Mouse (Mus musculus) embryo, embryonic 9.5 days (tissue): ENCODE results near the gene Gm20695.
"Not testable (repeated sequence)": the region's sequence is repeated elsewhere in the genome, so short reads cannot be mapped to it uniquely, and the experiment has no call there.

Experiments used
- DNase-seq: peaks from one replicate; pipeline ENCODE4 v3.0.0-alpha.2; 2017; ENCODE audit errors: extremely low spot score

The Gm20695 gene

DNA sequence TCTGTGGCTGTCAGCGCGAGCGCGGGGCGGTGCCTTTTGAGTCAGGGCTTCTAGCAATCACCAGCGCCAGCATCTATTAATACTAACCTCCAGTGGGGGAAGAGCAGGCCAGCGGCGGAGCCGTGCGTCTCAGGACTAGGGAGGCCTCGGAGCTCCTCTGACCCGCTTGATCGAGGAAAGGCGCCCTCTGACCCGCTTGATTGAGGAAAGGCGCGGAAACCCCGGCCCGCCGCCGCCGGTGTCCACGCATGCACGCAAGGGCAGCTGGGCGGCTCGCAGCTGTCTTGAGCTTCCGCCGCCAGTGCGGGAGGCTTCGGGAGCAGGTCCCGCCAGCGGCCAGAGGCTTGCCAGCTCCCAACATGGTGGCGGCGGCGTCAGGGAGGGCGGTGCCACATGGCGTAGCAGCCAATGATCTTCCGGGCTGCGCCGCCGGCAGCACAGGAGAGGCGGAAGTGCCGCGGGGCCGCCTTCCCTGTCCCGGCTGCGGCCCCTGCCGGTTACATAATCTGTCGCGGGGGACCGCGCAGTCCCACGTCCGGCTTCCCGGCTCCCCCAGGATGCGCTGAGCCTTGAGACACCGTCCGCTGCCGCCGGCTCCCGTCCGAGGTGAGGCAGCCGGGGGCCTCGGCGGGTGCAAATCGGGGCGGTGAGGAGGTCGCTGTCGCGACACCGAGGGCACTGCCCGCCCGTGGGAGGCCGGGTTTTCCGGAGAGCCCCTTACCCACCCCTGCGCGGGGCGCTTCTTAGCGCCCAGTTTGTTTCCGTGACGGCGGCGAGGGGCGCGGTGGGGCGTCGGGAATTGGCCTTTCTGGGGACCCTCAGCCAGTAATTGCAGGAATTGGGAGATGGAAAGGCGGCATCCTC, at the start of gene Gm20695, which contains the start of gene Zfp597:
Gene Gm20695 (plus strand): TSS at position 448 of the 864 bp plus-strand sequence.
Gene Zfp597 (minus strand): TSS at position 361 of the 864 bp plus-strand sequence.
- peak; percentile 95 for DNase-seq

DNA sequence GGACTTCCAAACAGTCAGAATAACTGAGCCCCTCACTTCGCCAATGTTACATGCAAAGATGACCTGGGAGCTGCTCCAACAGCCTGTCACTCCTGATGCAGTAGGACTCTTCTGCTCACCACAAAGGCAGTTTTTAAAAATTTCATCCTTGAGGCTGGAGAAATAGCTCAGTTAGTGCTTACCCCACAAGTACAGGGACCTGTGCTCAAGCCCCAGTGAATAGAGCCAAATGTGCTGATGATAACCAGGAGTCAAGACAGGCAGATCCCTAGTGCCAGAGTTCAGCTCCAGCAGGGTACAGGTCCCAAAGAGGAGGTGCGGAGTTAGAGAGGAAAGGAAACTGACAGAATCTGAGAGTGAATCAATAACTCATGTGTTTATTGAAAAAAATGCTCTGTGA, 49.0 kb upstream of the Gm20695 start:
- DNase-seq: no peak

DNA sequence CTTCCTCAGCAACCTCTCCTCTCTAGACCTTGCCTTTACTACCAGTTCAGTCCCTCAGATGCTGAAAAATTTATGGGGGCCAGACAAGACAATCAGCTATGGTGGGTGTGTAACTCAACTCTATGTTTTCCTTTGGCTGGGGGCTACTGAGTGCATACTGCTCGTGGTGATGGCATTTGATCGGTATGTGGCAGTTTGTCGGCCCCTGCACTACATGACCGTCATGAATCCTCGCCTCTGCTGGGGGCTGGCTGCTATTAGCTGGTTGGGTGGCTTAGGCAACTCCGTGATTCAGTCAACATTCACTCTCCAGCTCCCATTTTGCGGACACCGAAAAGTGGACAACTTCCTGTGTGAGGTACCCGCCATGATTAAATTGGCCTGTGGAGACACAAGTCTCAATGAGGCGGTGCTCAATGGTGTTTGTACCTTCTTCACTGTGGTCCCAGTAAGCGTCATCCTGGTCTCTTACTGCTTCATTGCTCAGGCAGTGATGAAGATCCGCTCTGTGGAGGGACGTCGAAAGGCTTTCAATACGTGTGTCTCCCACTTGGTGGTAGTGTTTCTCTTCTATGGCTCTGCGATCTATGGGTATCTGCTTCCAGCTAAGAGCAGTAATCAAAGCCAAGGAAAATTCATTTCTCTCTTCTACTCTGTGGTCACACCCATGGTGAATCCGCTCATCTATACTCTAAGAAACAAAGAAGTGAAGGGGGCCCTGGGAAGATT, 45.1 kb upstream of the Gm20695 start:
- no peak for DNase-seq

DNA sequence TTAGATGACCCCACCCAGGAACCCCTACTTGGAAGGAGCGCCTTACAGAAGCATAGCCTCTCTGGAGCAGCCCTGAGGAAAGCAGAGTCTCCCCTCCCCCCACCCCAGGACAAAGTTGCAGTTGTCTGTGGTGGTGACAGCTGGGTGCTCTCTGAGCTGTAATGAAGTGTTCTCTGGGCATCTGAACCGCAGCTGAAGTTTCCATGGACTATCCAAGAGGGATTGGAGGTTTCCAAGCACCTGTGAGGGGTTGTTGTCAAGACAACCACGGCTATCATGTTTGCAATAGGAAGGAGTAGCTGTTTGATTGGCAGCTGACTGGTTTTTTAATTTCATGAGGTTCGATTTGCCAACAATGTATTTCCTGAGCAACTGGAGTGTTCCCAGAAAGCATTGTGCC, 41.5 kb upstream of the Gm20695 start:
- DNase-seq: no peak

DNA sequence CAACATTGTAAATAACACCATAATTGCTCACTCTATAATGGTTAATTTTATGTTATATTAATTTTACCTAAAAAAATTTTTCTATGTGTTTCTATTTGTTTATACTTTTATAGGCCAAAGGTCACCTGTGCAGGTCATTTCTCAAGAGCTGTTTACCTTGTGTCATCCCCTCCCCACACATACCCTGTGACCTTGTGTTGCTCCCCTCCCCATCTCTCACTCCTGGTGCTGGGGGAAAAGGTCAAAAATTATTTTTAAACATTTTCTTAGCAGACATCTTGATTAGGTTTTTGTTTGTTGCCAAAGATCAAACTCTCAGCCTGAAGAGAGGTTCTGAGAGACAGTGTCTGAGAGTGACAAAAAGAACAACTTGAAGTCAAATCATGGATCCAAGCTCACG, 40.7 kb upstream of the Gm20695 start:
- DNase-seq: no peak

DNA sequence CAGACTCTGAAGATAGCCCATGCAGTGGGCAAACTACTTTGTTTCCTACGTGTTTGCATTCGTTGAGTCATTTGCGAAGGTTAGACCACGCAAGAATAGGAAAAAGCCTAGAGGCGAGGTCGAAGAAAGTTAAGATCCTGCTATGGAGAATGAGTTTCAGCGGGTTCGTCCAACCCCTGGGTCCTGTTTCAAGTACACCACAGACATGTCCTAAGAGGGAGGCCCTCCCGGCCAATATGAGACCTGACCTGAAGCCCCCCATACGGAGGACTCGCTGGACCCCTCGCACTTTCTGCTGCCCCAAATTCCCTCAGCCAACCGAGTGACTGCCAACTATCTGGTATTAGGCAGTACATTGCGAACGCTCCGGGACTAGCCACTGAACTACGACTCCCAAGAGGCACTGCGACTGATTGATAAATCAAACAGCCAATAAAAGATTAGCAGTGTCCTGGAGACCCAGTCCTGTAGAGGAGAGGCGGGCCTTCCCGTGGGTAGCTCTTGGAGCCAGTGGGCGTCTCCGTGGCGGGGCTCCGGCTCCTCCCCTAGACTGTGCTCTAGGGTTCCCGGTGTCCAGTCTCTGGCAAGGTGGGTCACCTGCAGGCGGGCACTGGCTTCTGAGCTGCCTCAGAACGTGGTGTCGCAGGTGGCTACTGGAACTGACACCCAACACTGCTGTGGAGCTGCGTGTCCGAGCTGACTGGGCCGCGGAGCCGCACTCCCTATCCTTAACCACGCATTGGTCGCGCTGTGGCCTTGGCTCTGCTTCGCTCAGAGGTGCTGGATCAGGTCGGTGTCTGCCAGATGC, 37.5 kb upstream of the Gm20695 start, which contains the start of gene Zfp174:
Gene Zfp174 (plus strand): TSS at position 558 of the 808 bp plus-strand sequence.
- DNase-seq: peak; percentile 93

DNA sequence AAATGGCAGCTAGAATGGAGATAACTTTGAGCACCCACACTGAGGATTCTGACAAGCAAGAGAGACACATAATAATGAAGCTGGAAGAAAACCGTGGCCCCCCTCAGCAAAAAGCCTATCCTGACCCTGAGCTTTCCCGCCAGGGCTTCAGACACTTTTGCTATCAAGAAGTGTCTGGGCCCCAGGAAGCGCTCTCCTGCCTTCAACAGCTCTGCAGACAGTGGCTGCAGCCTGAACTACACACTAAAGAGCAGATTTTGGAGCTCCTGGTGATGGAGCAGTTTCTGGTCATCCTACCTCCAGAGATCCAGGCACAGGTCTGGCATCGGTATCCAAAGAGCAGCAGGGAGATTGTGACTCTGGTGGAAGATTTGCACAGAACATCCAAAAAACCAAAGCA, 36.6 kb upstream of the Gm20695 start:
- DNase-seq: no peak

DNA sequence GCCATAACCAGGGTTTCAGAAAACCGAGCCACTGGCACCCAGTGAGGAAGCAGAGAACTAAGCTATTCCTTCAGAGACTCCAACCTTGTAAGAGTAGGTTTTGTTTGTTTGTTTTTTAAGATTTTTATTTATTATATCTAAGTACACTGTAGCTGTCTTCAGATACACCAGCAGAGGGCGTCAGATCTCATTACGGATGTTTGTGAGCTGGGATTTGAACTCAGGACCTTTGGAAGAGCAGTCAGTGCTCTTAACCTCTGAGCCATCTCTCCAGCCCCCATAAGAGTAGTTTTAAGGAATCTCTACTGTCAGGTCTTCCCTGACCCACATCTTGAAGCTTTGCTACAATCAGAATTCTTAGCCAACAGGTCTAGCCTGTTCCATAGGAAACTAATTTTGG, 36.0 kb upstream of the Gm20695 start:
- no peak for DNase-seq

DNA sequence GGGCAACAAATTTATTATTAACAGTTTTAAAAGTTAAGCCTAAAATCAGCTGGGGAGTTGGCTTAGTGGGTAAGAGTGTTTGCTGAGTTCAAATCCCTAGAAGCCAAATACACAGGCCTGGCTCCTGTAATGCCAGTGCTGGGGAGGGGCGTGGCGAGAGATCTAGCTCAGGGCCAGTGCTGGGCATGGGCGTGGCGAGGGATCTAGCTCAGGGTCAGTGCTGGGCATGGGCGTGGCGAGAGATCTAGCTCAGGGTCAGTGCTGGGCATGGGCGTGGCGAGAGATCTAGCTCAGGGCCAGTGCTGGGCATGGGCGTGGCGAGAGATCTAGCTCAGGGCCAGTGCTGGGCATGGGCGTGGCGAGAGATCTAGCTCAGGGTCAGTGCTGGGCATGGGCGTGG, 33.1 kb upstream of the Gm20695 start:
- DNase-seq: not testable (repeated sequence)

DNA sequence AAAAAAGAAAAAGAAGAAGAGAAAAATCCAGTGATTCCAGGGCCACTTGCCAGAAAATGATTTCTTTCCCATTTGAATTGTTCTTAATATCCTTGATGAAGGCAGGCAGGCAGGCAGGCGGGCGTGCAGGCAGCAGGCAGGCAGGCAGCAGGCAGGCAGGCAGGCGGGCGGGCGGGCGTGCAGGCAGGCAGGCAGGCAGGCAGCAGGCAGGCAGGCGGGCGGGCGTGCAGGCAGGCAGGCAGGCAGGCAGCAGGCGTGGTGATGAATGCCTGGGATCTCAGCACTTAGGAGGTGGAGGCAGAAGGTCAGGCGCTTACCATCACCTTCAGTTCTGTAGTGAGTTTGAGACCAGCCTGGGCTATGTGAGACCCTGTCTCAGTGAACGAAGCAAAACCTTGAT, 31.9 kb upstream of the Gm20695 start:
- peak; percentile 34 for DNase-seq

DNA sequence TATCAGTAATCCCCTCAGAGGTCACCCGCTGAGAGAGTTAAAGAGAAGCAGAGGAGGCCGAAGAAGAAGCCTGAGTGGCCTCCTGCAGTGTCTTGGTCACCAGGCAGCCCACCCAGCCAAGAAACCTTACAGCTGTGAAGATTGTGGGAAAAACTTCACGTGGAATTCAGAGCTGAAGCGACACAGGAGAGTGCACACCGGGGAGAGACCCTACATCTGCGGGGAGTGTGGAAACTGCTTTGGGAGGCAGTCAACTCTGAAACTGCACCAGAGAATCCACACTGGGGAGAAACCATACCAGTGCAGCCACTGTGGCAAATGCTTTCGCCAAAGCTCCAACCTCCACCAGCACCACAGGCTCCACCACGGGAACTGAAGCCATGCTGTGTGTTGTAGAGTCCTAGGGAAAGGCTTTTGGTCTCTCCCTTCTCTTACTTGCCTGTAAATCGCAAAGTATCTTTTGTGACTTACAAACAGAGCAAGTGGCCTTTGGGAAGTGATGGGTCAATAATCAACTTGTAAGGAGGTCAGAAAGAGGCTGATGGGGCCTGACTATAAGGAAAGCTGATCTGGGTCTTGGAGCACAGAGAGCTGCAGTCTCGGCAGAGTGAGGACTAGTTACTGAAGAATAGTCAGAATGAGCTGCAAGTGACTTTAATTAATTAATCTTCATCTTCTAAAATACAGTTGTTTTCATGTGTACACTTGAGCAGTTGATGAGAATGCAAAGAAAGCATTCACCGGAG, 29.8 kb upstream of the Gm20695 start:
- DNase-seq: no peak

DNA sequence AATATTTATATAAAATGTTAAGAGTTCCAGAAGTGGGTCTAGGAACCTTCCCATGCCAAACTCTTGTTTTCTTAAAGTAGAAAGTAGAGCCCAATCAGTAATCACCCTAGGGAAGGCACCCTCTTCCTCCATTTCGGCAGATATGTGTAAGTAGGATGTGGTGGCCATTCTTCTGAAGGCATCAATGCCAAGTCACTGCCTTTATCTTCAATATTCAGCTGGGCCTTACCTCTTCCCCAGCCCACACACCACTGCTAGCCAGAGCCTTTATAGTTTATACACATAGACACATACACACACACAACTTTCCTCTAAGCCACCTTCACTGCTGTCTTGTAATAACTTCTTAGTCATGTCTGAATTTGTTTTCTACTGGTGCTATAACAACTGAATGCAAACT, 28.7 kb upstream of the Gm20695 start:
- no peak for DNase-seq

DNA sequence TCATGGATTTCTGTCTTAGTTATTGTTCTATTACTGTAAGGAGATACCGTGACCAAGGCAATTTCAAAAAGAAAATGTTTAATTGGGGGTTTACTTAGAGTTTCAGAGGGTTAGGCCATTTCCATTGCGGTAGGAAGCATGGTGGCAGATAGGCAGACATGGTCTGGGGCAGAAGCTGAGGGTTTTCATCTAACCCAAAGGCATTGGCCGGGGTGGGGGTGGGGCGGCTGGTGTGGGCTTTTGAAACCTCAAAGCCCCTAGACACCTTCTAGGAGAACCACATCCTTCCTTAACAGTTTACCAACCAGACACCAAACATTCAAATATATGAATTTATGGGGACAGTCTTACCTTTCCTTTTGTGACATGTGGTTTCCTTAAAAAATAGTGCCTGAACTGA, 25.2 kb upstream of the Gm20695 start:
- DNase-seq: no peak

DNA sequence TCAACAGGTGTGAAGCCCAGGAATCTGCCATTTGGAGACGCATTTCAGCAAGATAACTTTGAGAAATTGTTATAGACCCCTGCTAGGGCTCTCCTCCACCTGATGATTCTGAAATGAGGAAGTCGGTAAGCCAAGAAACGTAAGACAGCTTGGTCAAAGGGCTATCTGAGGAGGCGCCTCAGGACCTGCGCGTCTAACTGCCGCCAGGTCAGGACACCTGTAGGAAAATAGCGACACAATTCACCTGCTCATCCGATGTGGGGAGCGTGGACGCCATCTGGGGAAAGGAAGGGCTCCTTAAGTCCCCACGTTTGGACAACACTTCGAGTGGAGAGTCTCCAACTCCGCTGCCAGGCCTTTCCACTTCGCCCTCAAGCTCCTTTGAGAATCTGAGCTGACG, 12.6 kb upstream of the Gm20695 start:
- no peak for DNase-seq

DNA sequence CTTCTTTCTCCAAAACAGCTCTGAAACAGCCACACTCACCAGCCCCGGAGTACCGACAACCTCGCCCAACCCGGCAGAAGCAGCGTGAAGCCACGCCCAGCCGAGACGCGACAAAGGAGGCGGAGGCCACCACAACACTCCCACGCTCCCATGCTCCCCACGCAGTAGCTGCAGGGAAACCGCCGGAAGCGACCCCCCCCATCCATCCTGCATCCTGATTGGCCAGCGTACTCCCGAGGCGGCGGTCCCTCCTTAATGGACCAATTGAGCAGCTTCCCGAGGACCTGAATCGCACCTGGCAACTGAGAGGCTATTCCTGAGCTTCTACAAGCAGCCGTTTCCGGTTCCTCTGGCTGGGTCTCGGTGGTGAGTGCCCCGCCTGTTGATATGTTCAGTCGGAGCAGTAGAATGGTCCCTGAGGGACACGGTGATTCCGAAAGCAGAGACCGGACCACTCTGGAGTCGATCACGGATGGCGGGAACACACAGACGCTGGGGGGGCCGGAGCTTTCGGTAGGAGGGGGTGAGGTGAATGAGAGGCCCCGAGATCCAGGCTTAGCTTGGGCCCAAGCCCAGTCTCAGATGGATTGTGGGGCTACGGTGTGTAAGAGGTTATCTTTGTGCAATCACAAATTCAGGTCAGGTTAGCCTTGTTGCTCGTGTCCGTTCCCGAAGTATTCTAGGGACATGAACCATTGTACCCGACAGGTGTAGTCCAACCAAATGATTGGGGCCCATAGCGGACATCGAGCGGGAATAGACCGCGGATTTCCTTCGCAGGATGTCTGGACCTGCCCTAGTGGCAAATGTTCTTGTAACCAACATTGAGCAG, 12.0 kb upstream of the Gm20695 start, which contains the start of gene Naa60:
Gene Naa60 (plus strand): TSS at position 160 of the 832 bp plus-strand sequence.
- DNase-seq: peak; percentile 95

DNA sequence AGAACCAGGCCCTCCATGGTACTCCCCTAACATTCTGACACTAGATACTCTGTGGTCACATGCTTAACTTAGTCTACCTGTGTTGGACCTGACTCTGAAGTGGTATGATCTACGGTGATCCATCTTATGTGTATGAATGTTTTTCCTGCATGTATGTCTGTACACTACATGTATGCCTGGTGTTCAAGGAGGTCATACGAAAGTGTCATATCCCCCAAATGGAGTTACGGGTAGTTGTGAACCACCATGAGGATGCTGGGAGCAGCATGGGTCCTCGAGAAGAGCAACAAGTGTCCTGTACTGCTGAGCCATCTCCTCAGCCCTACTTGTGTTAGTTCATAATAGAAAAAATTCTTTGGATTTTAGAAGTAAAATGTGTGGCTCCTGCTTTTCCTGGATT, 8.1 kb upstream of the Gm20695 start:
- DNase-seq: no peak

DNA sequence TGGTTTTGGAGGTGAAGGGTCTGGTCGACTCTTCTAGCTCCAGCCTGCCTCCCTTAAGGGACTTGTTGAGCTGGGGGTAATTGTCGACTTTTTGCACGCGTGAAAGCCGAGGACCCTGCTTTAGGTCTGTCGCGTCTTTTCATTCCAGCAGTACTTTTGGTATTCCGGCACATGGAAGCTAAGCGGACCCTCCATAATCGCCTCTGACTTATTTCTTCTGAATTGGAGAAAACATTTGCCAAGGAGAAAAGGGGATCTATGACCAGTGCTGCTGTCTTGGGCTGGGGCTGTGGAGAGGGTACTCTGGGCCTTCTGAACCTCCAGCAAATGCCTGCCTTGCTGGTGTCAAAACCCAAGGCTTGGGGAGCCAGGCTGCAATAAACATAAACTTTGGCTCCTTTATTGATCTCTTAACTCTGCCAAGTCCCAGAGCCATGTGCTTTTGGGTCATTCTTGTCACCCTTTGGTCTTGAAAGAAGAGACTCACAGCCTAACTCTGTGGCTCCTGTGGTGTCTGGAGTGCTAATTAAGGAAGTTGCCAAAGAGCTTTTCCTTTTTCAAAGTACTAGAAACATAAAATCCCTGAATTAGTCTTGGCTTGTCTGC, 720 bp downstream of the Gm20695 start:
- no peak for DNase-seq

DNA sequence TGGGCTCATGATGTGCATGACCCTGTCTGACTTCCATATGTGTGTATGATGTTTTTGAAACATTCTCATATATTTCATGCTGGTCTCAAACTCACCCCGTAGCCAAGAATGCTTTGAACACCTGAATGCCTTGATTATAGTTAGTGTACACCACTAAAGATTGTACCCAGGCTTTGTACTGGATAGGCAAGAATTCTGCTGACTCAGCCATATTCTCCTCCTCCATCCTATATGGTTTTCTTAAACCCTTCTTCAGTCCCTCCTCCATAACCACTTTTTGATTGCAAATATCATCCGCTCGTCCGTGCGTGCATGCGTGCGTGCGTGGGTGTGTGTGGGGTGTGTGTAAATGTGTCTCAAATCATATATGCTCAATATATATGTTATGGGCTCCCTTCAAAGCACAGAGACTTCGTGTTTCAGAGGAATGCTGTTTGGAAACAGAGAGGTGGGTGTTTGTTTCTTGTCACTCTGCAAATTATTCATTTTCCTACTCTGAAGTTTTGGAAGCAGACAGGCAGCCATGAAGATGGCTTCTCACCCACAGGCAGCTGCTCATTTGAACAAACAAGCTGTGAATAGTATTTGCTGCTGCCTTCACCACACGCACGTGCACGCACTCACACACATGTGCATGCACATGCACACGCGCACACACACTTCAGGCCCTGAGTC, 7.3 kb downstream of the Gm20695 start:
- DNase-seq: no peak

DNA sequence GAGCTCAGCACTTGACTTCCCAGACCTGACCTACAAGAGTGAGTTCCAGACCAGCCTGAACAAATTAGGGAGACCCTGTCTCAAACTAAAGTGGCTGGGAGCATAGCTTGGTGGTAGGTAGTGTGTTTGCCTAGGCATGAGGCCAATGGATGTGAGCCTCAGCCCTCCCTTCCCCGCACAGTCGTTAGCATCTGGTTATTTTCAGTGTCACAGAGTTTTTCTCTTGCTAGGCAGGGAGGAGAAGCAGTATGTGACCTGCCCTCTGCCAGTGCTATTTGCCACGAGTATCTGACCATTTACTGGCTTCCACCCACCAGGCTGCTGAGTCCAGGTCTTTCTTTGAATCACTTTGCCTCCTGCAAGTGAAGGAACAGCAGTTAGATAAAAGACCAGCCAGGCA, 9.3 kb downstream of the Gm20695 start:
- no peak for DNase-seq
